Mouse (Mus musculus) retina, postnatal 1 day (tissue): ENCODE results near the gene 4930519G04Rik.
"Not testable (repeated sequence)": the region's sequence is repeated elsewhere in the genome, so short reads cannot be mapped to it uniquely, and the experiment has no call there.

Experiments used
- DNase-seq: peaks from one replicate; pipeline ENCODE4 v3.0.0-alpha.2; 2012

4930519G04Rik gene

DNA sequence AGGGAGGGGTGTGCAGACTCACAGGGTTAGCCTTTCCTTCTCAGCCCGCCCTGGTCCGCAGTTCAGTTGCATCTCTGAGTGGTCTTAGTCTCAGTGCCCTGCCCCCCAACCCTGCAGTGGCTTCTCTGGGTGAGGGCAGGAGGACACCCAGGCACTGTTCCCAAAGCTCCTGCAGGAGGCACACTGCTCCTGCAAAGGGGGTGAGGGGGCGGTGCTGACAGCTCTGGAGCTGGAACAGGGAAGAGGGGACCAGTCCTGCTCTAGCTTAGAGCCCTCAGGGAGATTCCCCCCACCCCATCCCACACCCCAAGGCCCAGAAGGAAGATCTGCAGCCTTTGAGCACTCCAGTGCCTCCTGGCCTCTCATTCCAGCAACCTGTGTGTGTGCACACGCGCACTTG is 10.8 kb upstream of the 4930519G04Rik start:
- peak; percentile 52 for DNase-seq

DNA sequence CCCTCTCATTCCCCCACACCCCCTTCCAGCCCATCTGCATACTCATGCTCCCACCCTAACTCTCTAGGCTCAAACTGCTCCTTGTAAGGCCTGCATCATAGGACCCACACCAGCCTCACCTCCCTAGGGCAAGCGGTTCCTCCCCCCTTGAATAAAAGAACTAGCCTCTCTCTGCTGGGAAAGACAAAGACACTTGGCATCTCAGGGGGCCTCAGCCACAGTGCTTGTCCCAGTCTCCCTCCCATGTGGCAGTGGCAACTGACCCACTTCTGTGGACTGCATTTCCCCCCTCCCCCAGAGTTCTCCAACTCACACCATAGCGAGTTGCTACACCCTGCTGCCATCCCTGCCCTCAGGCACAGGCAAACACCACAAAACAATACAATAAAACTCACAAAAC is 9.1 kb upstream of the 4930519G04Rik start:
- DNase-seq, result peak; percentile 72

DNA sequence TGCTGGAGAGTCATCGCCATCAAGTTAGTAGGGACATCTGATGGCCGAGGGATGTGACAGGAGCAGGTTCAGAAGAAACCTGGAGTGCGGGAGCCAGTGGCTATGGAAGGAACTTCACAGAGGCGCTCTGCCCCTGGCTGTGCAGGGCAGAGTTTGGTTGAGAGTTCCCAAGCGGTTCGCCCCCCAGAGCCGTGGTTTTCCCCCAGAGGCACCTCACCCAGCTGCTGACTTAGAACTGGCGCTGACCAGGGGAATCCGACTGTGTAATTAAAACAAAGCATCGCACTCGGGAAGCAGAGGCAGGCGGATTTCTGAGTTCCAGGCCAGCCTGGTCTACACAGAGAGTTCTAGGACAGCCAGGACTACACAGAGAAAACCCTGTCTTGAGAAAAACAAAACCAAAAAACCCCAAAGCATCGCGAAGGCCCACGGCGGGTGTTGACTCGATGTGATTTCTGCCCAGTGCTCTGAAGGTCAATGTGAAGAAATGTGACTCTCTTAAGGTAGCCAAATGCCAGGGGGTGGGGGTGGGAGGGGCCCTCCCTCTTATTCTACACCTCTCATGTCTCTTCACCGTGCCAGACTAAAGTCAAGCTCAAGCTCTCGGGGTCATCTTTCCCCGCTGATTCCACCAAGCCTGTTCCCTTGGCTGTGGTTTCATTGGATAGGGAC is 1.8 kb upstream of the 4930519G04Rik start:
- no peak for DNase-seq

DNA sequence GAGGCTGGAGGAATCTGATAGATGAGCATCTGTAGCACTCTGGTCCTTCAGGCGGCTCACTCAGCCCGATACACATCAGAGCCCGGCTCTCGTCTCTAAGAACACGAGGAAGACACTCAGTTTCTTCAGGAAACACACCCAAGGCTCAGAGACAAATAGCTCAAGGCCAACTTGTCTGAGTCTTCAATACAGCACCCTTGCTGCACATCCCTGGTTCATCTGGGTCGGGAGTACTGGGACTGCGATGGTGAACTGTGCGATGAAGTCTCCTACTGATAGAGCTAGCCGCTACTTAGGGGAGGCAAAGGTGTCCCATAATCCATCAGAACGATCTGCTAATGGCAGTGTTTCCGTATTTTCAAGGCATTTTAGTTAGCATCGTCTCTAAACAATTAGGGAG is 5.1 kb downstream of the 4930519G04Rik start, which contains the start of gene Gm9936:
Gm9936 (minus strand) TSS at position 101 of the 400 bp plus-strand sequence.
- DNase-seq, result no peak

DNA sequence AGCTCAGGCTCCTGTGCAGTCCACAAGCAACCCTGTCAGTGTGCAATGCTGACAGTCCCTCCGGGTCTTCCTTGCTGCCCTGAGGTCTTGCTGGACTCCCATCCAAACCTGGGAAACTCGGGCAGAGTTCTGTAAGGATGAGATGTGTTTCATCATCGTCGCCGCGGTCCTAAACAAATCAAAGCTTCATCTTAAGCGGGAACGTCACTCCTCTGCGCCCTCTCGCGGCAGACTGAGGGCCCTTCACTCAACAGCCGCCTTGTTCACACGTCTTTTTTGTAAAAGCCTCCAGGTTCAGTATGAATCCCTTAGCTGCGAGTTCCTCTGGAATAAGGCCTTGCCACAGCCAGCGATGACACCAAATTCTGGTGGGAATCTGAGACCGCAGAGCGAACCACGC is 5.8 kb downstream of the 4930519G04Rik start:
- peak; percentile 90 for DNase-seq

DNA sequence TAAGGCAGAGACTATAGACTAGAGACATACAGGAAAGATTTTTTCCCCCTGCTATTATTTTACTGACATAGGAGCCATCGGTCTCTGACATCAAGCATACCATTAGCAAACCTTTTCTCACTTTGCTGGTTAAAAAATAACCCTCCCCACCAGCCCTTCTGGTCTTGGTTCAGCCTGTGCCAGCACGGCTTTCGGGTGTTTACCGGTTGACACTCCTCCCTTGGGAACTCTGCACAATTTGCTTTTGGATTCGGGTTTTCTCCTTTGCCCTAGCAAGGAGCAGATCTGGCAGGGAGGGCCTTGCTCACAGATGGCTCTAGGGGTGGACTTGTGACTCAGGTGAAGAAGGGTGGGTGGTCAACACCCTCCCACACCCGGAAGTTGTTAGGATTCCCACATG is 8.3 kb downstream of the 4930519G04Rik start:
- no peak for DNase-seq

DNA sequence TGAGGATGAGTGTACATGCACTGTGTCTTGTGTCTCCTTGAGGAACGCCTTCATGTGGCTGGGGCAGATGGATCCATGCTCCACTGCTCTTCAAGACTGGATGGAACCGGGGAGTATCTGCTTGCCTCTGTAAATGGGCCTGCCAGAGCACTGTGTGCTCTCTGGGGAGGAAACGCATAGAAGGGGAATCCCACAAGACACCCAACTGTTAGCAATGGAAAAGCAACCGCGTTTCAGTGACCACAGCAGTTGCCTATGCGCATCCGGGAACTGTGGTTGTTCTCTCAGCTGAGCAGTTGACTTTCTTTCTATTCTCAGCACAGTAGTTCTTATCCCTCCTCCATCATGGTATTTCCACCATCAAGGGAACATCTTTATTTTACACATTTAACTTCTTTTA is 11.3 kb downstream of the 4930519G04Rik start:
- no peak for DNase-seq

DNA sequence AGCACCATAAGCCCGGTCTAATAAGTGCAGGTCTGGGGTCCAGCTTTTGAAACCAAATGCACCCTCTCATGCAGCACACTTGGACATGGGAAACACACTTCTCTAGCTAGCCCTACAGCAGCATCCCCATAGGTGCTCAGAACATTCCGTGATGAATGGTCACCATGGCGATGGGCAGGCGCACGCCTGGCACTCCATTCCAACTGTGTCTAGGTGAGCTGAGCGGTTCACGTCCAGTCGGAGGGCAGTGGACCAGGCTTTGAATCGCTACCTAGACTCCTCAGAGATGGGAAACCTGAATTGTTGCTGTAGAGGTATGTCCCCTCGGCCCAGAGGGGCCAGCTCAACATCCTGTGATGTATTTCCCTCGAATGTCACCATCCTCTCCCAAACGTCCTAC is 11.8 kb downstream of the 4930519G04Rik start:
- DNase-seq, result no peak

DNA sequence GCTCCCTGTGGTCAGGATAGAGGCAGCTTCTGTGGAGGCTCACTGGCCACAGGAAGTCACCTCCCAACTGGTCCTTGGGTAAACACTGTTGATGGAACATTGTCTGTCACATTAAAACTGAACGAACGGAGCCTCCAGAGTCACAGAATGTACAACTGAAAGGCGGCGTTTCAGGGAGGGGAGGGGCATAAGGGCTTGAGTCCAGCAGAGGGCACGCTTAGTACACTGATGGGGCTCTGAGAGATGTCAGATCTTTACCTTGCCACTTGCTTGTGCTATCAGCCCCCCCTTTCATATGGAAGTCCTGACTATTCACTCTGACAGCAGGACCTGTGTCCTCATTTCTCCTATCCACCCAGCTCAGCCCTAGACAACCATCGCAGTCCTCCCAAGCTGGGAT is 22.4 kb downstream of the 4930519G04Rik start:
- DNase-seq, result no peak

DNA sequence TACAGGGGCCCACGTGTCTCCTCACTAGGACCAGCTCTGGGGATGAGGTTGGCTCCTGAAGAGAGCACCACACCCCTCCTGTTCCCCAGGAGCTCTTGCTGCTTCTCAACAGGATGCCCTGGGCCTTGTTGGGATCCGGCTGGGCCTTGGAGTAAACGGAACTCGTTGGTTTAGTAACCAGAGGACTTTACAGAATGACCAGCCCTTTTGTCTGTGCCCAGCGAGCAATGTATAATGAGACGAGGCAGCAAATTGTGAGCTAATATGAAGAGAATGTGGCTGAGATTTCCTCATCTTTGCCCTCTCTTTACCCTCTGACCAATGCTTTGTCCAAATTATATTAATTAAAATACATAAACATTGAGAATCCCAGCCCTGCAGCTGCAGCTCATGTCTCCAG is 22.9 kb downstream of the 4930519G04Rik start:
- peak; percentile 95 for DNase-seq

DNA sequence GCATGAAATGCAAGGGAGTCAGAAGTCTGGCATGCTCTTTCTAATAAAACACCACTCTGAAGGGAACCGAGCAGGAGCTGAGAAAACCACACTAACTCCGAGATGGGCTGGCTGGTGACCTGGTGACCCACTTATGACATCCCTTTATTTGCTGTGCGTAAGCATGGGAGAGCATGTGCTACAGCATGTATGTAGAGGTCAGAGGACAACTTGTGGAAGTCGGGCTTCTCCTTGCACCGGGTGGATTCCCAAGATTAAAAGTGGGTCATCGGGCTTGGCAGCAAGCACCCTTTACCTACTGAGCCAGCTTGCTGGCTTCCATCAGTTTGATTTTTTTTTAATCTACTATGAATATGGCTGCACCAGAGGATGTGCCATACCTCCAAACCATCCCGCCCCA is 24.0 kb downstream of the 4930519G04Rik start:
- peak; percentile 60 for DNase-seq

DNA sequence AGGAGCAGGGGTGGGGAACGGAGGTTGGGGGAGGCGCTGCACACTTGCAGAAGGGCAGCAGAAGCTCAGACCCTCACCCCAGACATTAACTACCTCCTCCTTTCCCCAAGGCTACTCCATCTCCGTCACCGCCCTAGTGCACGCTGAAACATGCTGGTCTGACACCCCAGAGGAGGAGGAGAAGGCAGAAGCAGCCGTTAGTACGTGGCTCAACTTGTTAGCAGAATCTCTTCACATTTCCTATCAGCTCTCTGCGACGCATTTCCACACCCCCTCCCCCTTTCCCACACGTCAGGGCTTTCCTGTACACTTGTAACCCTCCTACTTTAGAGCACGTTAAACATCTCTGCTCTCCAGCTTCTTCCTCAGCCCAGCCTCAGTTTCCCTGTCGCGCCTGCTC is 25.9 kb downstream of the 4930519G04Rik start:
- peak; percentile 30 for DNase-seq

DNA sequence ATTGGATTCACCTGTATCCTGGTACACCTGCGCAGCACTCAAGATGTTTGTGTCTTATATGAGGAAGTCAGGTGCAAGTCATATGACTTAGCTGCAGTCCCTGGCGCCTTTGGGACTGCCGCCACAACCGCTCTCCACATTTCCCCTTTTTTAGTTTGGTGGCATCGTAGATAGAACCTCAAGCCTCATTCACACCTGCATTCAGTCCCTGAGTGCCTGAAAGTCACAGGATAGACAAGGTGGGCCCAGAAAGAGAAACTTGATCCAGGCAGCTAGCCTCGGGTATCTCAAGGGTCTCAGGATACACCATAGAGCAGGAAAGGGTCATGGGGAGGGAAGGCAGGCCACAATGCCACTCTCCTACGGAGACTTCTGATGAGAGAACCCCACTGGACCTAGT is 28.9 kb downstream of the 4930519G04Rik start:
- DNase-seq, result not testable (repeated sequence)

DNA sequence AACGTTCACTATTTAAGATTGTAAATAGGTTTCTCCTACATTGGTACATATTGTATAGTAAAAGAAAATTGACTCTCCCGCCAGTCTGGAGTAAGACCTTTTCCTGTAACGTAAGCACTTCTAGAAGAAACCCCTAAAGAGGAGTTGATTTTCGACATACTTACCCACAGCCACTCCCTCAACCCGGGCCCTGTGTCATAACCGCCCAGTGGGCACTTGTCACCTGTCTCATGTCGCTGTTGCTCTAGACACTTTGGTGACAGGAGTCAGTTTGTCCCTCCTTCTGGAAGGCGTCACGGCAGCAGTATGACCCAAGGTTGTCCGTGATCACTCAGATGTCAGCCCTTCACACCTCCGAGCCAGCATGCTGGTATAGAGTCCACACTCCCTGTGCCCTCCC is 29.6 kb downstream of the 4930519G04Rik start:
- DNase-seq, result no peak

DNA sequence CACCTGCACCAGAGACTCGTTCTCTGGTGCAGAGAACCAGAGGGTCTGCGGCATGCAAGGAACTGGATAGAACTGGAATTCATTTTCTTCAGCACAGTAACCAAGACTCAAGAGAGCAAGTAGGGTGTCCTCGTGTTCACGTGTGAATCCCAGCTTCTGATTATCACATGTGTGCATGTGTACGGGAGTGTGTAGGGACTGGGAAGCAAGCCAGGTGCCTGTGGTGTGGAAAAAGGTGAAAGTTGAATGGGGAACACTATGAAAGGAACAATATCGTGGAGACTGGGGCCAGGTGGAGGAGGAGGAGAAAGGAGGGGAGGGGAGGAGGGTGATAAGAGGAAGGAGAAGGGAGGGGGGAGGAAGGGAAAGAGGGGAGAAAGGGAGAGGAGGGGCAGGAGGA is 33.3 kb downstream of the 4930519G04Rik start:
- no peak for DNase-seq

DNA sequence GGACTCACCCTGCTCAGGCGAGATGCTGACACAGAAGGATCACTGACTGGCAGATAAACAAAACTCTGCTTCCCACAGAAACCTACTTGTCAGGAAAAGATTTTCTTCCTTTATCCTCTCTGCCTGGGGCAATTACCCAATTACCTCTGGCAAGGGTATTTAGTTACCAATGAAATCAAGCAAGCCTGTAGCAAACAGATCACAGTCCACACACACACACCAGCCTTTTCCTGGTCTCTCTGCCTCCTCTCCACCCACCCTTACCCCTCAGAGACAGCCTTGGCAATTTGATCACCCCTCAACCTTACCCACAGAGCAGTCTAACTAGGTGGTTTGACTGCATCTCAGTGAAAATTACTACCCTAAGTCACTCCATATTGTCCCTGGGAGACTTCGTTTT is 35.5 kb downstream of the 4930519G04Rik start:
- DNase-seq, result no peak

DNA sequence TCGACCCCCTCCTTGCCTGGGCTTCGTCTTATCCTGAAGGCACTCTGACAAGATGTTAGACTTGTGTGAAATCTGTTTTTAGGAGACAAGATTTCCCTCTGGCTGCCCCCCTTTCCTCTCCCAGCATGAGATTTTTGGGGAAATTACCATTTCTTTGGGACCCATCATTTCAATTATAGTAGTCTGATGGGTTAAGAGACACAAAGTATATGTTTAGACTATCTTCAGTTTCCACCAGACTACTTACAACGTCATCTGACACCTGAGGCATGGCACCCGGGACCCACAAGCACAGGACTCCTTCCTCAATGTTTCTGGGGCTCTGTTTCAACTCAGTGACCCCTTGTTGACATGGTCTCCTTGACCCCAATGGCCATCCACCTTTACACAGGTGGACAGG is 42.1 kb downstream of the 4930519G04Rik start:
- no peak for DNase-seq

DNA sequence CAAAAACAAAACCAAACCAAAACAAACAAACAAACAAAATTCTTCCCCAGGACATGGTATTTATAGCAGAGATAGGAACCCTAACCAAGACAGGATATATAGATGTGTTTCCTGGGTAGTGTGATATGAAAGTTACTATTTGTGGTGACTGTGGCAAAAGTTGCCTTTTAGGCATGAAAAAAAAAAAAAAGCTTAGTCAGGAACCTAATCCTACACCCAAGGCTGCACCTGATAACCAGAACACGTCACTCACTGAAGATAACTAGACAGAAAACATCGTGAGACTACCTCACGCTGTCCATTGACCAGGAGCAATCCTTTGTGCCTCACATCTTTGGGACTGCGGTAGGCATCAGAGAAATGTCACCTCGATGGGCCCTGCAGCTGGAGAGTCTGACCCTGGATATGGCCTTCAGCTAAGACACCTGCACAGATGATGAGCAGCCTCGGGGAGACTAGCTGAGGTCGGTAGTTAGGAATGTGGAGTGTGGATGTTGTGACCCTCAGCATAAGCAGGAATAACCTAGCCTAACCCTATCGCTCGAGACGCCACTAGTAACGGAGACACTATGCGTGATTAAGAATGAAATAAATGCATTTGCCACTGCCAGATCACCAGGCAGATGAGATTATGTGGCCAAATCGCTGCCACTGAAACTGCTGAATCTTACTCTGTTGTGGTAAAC is 43.4 kb downstream of the 4930519G04Rik start, which contains the start of gene Oasl2:
Oasl2 (plus strand) TSS at position 249 of the 686 bp plus-strand sequence.
- DNase-seq, result no peak

DNA sequence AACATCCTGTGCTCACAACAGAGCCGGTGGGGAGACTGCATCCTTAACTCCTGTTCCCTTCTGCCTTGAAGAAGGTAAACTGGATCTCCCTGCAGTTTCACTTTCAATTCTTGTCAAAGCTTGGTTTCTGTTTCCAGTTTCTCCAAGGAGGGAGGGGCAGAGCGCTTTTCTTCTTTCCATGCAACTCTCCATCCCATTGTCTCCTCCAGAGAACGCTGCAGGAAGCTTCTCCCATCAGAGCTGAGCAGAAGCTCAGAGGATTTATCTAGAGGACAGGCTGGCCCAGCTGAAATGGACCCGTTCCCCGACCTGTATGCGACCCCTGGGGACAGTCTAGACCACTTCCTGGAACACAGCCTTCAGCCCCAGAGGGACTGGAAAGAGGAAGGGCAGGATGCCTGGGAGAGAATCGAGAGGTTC is 43.9 kb downstream of the 4930519G04Rik start:
- peak; percentile 44 for DNase-seq

DNA sequence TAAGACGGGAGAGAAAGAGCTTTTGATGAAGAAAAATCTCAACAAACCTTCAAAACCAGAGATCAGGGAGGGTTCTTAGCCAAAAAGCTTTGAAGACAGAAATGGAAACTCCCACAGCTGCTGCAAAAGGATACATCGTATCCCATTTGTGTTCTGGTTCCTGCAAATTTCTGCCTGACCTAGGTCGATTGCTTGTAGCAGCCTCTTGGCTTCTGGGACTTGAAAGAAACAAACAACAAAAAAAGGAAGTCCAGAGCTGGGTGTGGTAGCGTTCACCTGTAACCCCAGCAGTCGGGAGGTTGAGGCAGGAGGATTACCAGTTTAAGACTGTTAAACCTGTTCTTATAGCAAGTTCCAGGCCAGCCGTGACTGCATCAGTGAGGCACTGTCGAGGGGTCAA is 45.4 kb downstream of the 4930519G04Rik start:
- DNase-seq, result no peak

DNA sequence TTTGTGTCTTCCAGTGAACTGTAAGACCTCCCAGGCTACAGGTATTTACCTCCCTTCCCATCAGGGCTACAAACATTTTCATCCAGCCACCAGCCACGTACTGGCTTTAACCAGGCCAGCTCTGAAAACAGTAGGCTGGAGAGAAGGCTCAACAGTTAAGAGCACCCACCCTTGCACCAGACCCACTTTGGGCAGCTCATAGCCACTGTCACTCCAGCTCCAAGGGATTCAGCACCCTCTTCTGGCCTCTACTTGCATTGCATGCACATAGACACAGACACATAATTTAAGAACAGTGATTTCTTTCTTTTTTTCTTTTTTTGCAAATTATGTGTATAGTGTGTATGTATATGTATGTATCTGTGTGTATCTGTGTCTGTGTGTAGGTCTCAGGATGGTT is 48.9 kb downstream of the 4930519G04Rik start:
- DNase-seq, result peak; percentile 83

DNA sequence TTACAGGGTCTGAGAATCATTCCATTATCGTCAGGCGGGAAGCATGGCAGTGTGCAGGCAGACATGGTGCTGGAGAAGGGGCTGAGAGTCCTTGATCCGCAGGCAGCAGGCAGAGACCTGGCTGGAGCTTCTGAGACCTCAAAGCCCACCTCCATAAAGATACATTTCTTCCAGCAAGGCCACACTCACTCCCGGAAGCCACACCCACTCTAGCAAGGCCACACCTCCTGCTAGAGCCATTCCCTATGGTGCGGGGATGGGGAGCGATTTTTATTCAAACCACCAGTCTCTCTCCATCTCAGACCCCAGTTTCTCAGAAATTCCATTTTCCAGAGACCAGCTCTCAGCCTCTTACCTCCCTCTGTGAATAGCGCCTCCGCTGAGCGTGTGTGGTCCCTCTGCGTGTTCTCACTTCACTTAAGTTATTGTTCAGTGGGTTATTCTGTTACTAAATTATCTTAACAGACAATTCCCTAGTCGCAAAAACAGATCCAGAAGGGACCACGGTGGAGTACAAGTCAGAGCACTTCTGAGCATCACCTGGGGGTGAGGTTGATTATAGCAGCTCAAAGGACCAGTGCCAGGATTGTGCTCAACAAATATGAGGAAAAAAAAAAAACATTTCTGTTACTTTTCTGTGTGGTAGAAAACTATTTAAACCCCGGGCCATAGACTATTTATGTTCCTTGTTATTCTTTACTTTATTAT is 55.3 kb downstream of the 4930519G04Rik start:
- DNase-seq, result no peak

DNA sequence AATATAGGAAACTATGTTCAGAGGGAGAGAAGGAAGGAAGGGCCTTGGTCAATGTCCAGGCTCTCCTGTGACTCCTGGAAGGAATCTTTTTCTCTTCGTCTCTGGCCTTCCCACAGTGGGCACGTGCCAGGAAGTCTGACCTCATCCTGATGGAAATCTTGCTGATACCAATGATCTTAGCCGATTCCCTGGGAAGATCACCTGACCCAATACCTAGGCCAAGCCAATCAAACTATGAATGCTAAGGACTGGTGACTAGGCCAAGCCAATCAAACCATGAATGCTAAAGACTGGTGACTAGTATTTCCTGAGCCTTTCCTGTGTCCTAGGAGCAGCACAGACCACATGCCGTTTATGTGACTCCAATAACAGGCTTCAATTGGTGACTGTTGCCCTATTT is 60.2 kb downstream of the 4930519G04Rik start:
- no peak for DNase-seq

DNA sequence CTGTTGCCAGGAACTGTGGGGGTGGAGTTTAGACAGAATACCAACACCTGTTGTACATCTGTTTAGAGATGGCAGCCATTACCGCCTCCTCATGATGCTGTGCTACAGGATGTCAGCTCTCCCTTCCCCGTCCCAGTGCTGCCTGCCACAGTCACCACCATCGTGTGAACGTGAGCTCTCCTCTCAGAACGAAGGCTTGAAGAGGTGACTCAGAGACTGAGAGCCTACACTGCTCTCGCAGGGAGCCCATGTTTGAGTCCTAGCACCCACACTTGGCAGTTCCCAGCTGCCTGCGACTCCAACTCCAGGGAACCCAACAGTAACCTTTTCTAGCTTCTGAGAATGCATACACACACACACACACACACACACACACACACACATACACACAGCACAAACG is 61.4 kb downstream of the 4930519G04Rik start:
- DNase-seq, result no peak
